Mouse (Mus musculus): ENCODE measurements around the gene Lpin1.

DNA sequence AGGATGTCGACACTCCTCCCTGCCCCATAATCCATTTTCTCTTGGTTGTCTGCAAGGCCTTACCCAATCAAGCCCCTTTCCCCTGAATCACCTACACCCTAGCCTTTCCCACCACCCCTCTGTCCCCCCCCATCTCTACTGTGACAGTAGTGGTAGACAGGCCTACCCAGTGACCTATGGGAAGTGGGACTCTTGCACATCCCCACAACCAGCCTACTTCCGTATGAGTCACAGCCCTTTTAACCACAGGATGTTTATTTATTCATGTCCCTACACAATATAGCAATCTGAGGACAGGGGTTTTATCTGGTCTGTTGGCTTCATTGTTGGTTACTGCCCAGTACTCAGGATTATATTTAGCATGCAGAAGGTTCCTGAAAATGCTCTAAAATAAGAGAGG is 84.6 kb downstream of the Lpin1 start:
- TF ChIP-seq TAL1 (conservative IDR thresholded peaks at IDR 0.05; ENCODE audit: low read depth, low read length) (no peak), CTCF (IDR thresholded peaks at IDR 0.05; ENCODE audit: low read depth, low read length) (no peak)

All from G1E (cell line).